Mouse (Mus musculus) thymus, adult 2 months (tissue): ENCODE data around the gene Zfp697.

Experiments
- CTCF ChIP-seq: fragments of 200-500 bp; IDR thresholded peaks from 2 replicates; pipeline ENCODE4 v1.5.1; 2012; ENCODE audit warnings: mild to moderate bottlenecking, control low read depth, low read length, moderate library complexity, borderline replicate concordance; ENCODE audit not compliant: control insufficient read depth, poor library complexity, insufficient read depth; ENCODE audit errors: extremely low read depth
- POLR2A ChIP-seq: fragments of 200-500 bp; IDR thresholded peaks from 2 replicates; pipeline ENCODE4 v1.6.1; 2012; ENCODE audit warnings: mild to moderate bottlenecking, low read length, control low read depth, moderate library complexity; ENCODE audit not compliant: control insufficient read depth, poor library complexity, insufficient read depth; ENCODE audit errors: extremely low read depth

GRCm38 (mm10) chr3:98335331-98335730 lies 46.9 kb upstream of the Zfp697 start:
- TF ChIP-seq POLR2A (no peak), CTCF (no peak)
